Mouse (Mus musculus) cerebellum, postnatal 10 days (tissue): ENCODE results near the gene Pmvk.
A peak's percentile ranks its signal among the peaks of the same experiment; 100 is the strongest.

Experiments
- DNase-seq, 2 experiments: peaks; one replicate each; pipeline ENCODE4 v3.0.0; 2021; ENCODE audit warnings: mixed read lengths in 2 of 2

Pmvk gene

GRCm38 (mm10) chr3:89454401-89455177 lies at the start of gene Pmvk:
Gene Pmvk (plus strand): TSS chr3:89454541.
- DNase-seq, result no peak

GRCm38 (mm10) chr3:89406887-89407286 lies 47.5 kb upstream of the Pmvk start:
- DNase-seq, result no peak

- DNase-seq, result no peak
Measured at GRCm38 (mm10) chr3:89408448-89408847, 45.9 kb upstream of the Pmvk start.

- no peak for DNase-seq
Measured at GRCm38 (mm10) chr3:89409701-89410100, 44.6 kb upstream of the Pmvk start.

- DNase-seq, result no peak
Measured at GRCm38 (mm10) chr3:89410864-89411263, 43.5 kb upstream of the Pmvk start.

- peak; percentile 98 to 99 for DNase-seq
Measured at GRCm38 (mm10) chr3:89411490-89412393, 42.6 kb upstream of the Pmvk start, which contains the start of gene Flad1. Gene Flad1 (minus strand): TSS chr3:89411870.

- DNase-seq, result no peak
Measured at GRCm38 (mm10) chr3:89416158-89416557, 38.2 kb upstream of the Pmvk start.

- no peak for DNase-seq
Measured at GRCm38 (mm10) chr3:89417131-89417530, 37.2 kb upstream of the Pmvk start.

GRCm38 (mm10) chr3:89417840-89418169 lies 36.5 kb upstream of the Pmvk start:
- DNase-seq, result no peak

GRCm38 (mm10) chr3:89418170-89418860 lies 36.0 kb upstream of the Pmvk start, which contains the start of the genes Cks1b and Shc1:
Gene Cks1b (minus strand): TSS chr3:89418383.
Gene Shc1 (plus strand): TSS chr3:89418443.
- peak; percentile 95 to 97 for DNase-seq

GRCm38 (mm10) chr3:89418861-89419250 lies 35.5 kb upstream of the Pmvk start:
- DNase-seq, result peak; percentile 78 to 82

GRCm38 (mm10) chr3:89419571-89419970 lies 34.8 kb upstream of the Pmvk start:
- peak; percentile 46 to 48 for DNase-seq

GRCm38 (mm10) chr3:89419981-89420380 lies 34.4 kb upstream of the Pmvk start:
- DNase-seq, result no peak

- no peak for DNase-seq
Measured at GRCm38 (mm10) chr3:89420421-89420820, 33.9 kb upstream of the Pmvk start.

GRCm38 (mm10) chr3:89421002-89421774 lies 33.2 kb upstream of the Pmvk start:
- peak; percentile 70 to 72 for DNase-seq

- peak; percentile 37 to 45 for DNase-seq
Measured at GRCm38 (mm10) chr3:89421810-89422473, 32.4 kb upstream of the Pmvk start.

GRCm38 (mm10) chr3:89422556-89423205 lies 31.7 kb upstream of the Pmvk start:
- DNase-seq, result no peak

- DNase-seq, result no peak
Measured at GRCm38 (mm10) chr3:89424416-89425140, 29.8 kb upstream of the Pmvk start.

- no peak for DNase-seq
Measured at GRCm38 (mm10) chr3:89425141-89425525, 29.2 kb upstream of the Pmvk start.

GRCm38 (mm10) chr3:89425876-89426275 lies 28.5 kb upstream of the Pmvk start:
- DNase-seq, result no peak
